ENCODE assay signal across 35 mouse cellular contexts in genomic region chr13:52011001-52011400, GRCm38 (mm10).
"Had no signal": no experiment of that assay in that cellular context is flagged by ENCODE, and none has a peak within 500 bp of the region (broad histone marks: within the 10 kb centered on the region; RNA-seq: fewer than 3 reads in every experiment).

No protein-coding gene starts in this region.

- H3K36me3 ChIP-seq: heart, embryonic 10.5 days; heart, embryonic 12.5 days; heart, embryonic 13.5 days; heart, embryonic 15.5 days; hindbrain, embryonic 10.5 days; hindbrain, embryonic 12.5 days; hindbrain, embryonic 13.5 days; hindbrain, embryonic 15.5 days; intestine, embryonic 15.5 days; kidney, embryonic 15.5 days had no signal

- H3K4me2 ChIP-seq: heart, embryonic 11.5 days; heart, embryonic 12.5 days; heart, embryonic 13.5 days; heart, embryonic 15.5 days; hindbrain, embryonic 12.5 days; hindbrain, embryonic 13.5 days; hindbrain, embryonic 14.5 days; hindbrain, embryonic 15.5 days; intestine, embryonic 15.5 days; kidney, embryonic 15.5 days had no signal

- H3K27ac ChIP-seq: heart, embryonic 10.5 days; heart, embryonic 13.5 days; heart, embryonic 15.5 days; hindbrain, embryonic 10.5 days; hindbrain, embryonic 12.5 days; hindbrain, embryonic 13.5 days; hindbrain, embryonic 14.5 days; hindbrain, embryonic 15.5 days; hindbrain, postnatal 0 days; intestine, embryonic 15.5 days; kidney, embryonic 15.5 days; kidney, postnatal 0 days; layer of hippocampus, adult 2 months had no signal

- H3K4me3 ChIP-seq: heart, embryonic 10.5 days; heart, embryonic 12.5 days; heart, embryonic 13.5 days; heart, embryonic 15.5 days; hindbrain, embryonic 10.5 days; hindbrain, embryonic 12.5 days; hindbrain, embryonic 13.5 days; hindbrain, embryonic 15.5 days; intestine, embryonic 15.5 days; kidney, embryonic 15.5 days; layer of hippocampus, adult 2 months had no signal

- H3K9me3 ChIP-seq: heart, embryonic 10.5 days; heart, embryonic 12.5 days; heart, embryonic 13.5 days; heart, embryonic 15.5 days; hindbrain, embryonic 10.5 days; hindbrain, embryonic 12.5 days; hindbrain, embryonic 13.5 days; hindbrain, embryonic 15.5 days; intestine, embryonic 15.5 days; kidney, embryonic 15.5 days had no signal

- H3K27me3 ChIP-seq: heart, embryonic 12.5 days; heart, embryonic 13.5 days; heart, embryonic 15.5 days; hindbrain, embryonic 15.5 days; intestine, embryonic 15.5 days; kidney, embryonic 15.5 days had no signal

- H3K4me1 ChIP-seq: heart, embryonic 15.5 days had no signal

- ATAC-seq: hindbrain, embryonic 16.5 days; hindbrain, postnatal 0 days; inflammation-experienced regulatory T-cells, adult 6 months; intestine, embryonic 15.5 days; intestine, embryonic 16.5 days; intestine, postnatal 0 days had no signal

- H3K9ac ChIP-seq: heart, embryonic 12.5 days; heart, embryonic 13.5 days; heart, embryonic 15.5 days; hindbrain, embryonic 12.5 days; hindbrain, embryonic 13.5 days; hindbrain, embryonic 14.5 days; hindbrain, embryonic 15.5 days; intestine, embryonic 15.5 days; kidney, embryonic 15.5 days had no signal

- DNase-seq: heart, postnatal 10 days; heart, postnatal 14 days; heart, postnatal 36 days; heart, postnatal 4 days; kidney, adult 11 months; kidney, adult 18-20 months; kidney, adult 2 months; kidney, adult 8-10 months; kidney, adult 9 months; kidney, postnatal 10 days; kidney, postnatal 14 days; kidney, postnatal 25 days; kidney, postnatal 36 days; kidney, postnatal 4 days; layer of hippocampus, adult 9-11 months; layer of hippocampus, postnatal 36 days had no signal
